Comparison of ENCODE assay signal across 16 mouse cellular contexts in the genomic region with DNA sequence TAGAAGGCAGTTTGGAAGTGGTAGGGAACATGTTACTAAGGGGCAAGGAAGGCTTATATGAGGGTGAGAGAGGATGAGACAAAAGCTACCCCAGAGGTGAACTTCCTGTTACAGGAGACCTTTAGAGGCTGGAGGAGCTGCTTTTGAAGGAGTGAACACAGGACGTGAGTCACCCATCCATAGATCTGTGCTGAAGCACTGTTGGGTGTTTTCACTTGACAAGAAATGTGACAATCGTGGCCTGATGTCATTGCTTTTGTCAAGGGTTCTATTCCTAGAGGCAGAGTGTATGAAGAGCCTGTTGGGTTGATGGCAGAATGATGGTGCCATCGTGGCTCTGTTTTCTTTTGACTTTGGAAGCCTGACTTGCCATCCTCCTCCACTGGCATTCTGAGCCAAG. TPM values are rescaled to one million over a fixed set of nuclear protein-coding genes. Genes with fewer than 3 reads are reported as not detected.
"Had no signal": no experiment of that assay in that cellular context is flagged by ENCODE, and none has a peak within 500 bp of the region (broad histone marks: within the 10 kb centered on the region; RNA-seq: fewer than 3 reads in every experiment).

No protein-coding gene starts in this region.

- ATAC-seq: liver, postnatal 0 days; midbrain, embryonic 13.5 days had no signal

- H3K9me3 ChIP-seq: limb, embryonic 15.5 days; liver, embryonic 13.5 days; lung, embryonic 15.5 days; midbrain, embryonic 13.5 days; neural tube, embryonic 13.5 days had no signal

- H3K27me3 ChIP-seq: limb, embryonic 15.5 days; liver, embryonic 13.5 days; lung, embryonic 15.5 days; midbrain, embryonic 13.5 days; neural tube, embryonic 13.5 days had no signal

- H3K27ac ChIP-seq: layer of hippocampus, adult 2 months; limb, embryonic 15.5 days; liver, embryonic 13.5 days; lung, embryonic 15.5 days; midbrain, embryonic 13.5 days; neural tube, embryonic 13.5 days had no signal

- H3K9ac ChIP-seq: limb, embryonic 15.5 days; liver, embryonic 13.5 days; liver, postnatal 0 days; lung, embryonic 15.5 days; midbrain, embryonic 13.5 days; neural tube, embryonic 13.5 days had no signal

- H3K4me3 ChIP-seq: layer of hippocampus, adult 2 months; limb, embryonic 15.5 days; liver, embryonic 13.5 days; lung, embryonic 15.5 days; midbrain, embryonic 13.5 days; myocyte; neural tube, embryonic 13.5 days had no signal

- H3K4me1 ChIP-seq: limb, embryonic 15.5 days; lung, embryonic 15.5 days; midbrain, embryonic 13.5 days; neural tube, embryonic 13.5 days had no signal

- DNase-seq: kidney, adult 18-20 months; kidney, postnatal 10 days; kidney, postnatal 4 days; liver, embryonic 13.5 days; liver, postnatal 0 days; lung, postnatal 14 days; right cerebral cortex, adult 18-20 months; right cerebral cortex, postnatal 25 days; thymus, postnatal 14 days had no signal

- H3K4me2 ChIP-seq: limb, embryonic 15.5 days; liver, embryonic 13.5 days; lung, embryonic 15.5 days; midbrain, embryonic 13.5 days; neural tube, embryonic 13.5 days had no signal

RNA-seq across cellular contexts. Expression of gene Nrn1l, which starts 26.0 kb away (rescaled TPM):
- polyA plus RNA-seq: liver, embryonic 13.5 days; liver, postnatal 0 days; stomach, embryonic 16.5 days had no signal
